ENCODE assay signal across 22 mouse cellular contexts in genomic region chr15:97793386-97794153, GRCm38 (mm10).
"Had no signal": no experiment of that assay in that cellular context is flagged by ENCODE, and none has a peak within 500 bp of the region (broad histone marks: within the 10 kb centered on the region; RNA-seq: fewer than 3 reads in every experiment).

No protein-coding gene starts in this region.

- H3K27me3 ChIP-seq: heart, embryonic 12.5 days; hindbrain, embryonic 13.5 days; hindbrain, embryonic 15.5 days; kidney, embryonic 15.5 days; limb, embryonic 13.5 days; limb, embryonic 15.5 days; liver, embryonic 12.5 days had no signal

- H3K27ac ChIP-seq: heart, embryonic 10.5 days; hindbrain, embryonic 13.5 days; hindbrain, embryonic 15.5 days; hindbrain, postnatal 0 days; kidney, embryonic 15.5 days; kidney, postnatal 0 days; limb, embryonic 13.5 days; limb, embryonic 15.5 days; liver, embryonic 12.5 days; liver, embryonic 14.5 days had no signal

- DNase-seq: gastrocnemius, postnatal 14 days; heart, adult 18-20 months; heart, postnatal 10 days; kidney, adult 11 months; kidney, adult 2 months; kidney, adult 9 months; kidney, postnatal 14 days; kidney, postnatal 36 days; layer of hippocampus, adult 9-11 months; layer of hippocampus, postnatal 36 days; left cerebral cortex, postnatal 4 days had no signal

- H3K4me3 ChIP-seq: heart, embryonic 10.5 days; heart, embryonic 12.5 days; hindbrain, embryonic 13.5 days; hindbrain, embryonic 15.5 days; kidney, embryonic 15.5 days; limb, embryonic 13.5 days; limb, embryonic 15.5 days; liver, embryonic 12.5 days had no signal

- H3K4me2 ChIP-seq: heart, embryonic 12.5 days; hindbrain, embryonic 13.5 days; hindbrain, embryonic 15.5 days; kidney, embryonic 15.5 days; limb, embryonic 13.5 days; limb, embryonic 15.5 days; liver, embryonic 12.5 days had no signal
